Mouse (Mus musculus) Muller cell, postnatal 12 days (primary cell): ENCODE measurements at regions not wholly inside any gene's neighbourhood (a gene's known extent, or its start where the extent isn't known, plus 50 kb on each side); places are given as distances from the start of the nearest gene placed in this dataset.
"Not testable (repeated sequence)": the region's sequence is repeated elsewhere in the genome, so short reads cannot be mapped to it uniquely, and the experiment has no call there.

Experiments used
- DNase-seq: peaks from one replicate; pipeline ENCODE4 v3.0.0-alpha.2; 2015; ENCODE audit errors: inconsistent ontology term

GRCm38 (mm10) chr9:81312047-81312446 lies 321.6 kb downstream of the Htr1b start:
- no peak for DNase-seq

- DNase-seq: no peak
Measured at GRCm38 (mm10) chr9:81308532-81309191, 325.0 kb downstream of the Htr1b start.

DNA sequence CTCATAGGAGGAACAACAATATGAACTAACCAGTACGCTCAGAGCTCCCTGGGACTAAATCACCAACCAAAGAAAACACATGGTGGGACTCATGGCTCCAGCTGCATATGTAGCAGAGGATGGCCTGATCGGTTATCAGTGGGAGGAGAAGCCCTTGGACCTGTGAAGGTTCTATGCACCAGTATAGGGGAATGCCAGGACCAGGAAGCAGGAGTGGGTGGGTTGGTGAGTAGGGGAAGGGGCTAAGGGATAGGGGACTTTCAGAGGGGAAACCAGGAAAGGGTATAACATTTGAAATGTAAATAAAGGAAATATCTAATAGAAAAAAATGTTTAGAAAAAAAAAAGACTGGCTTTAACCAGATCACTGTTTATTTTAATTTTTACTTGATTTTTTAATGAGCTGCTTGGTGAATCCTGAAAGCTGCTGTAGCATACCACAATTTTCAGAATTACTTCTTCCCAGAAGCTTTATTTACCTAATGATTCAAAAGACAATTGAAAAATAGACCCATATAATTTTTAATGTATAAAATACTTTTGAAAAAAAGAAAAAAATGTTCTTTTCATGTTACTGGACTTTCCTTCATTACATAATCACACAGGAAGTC lies 328.1 kb downstream of the Htr1b start:
- no peak for DNase-seq

DNA sequence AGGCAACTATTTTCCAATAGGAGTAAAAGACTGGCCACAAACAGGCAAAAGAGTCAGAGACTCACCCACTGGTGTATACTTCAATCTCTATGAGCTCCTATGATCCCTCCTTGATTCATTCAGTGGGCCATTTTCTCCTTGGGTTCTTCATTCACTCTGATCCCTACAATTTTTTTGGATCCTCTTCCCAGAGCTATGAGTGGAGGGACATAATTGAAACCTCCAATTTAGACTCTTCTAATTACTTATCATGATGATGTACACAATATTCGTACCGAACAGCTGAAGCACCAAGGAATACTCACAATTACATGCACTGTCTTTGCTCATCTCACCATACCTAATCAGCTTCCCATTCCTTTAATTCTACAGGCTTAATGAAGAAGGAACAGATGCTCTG lies 357.9 kb downstream of the Htr1b start:
- peak; percentile 27 for DNase-seq

GRCm38 (mm10) chr9:81275336-81275735 lies 358.3 kb downstream of the Htr1b start:
- DNase-seq: no peak

DNA sequence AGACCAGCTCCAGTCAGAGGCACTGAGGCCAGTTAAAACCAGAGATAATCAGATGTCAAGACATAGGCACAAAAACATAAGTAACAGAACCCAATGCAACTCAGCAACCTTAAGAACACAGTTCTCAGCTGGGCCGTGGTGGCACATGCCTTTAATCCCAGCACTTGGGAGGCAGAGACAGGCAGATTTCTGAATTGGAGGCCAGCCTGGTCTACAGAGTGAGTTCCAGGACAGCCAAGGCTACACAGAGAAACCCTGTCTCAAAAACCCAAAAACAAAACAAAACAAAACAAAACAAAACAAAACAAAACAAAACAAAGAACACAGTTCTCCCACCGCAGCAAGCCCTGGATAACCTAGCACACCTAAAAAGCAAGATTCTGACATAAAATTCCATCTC lies 408.7 kb downstream of the Htr1b start:
- not testable (repeated sequence) for DNase-seq

- DNase-seq: no peak
Measured at GRCm38 (mm10) chr9:81217938-81218337, 415.7 kb downstream of the Htr1b start.

GRCm38 (mm10) chr9:81215601-81216141 lies 418.0 kb downstream of the Htr1b start:
- peak; percentile 42 for DNase-seq

DNA sequence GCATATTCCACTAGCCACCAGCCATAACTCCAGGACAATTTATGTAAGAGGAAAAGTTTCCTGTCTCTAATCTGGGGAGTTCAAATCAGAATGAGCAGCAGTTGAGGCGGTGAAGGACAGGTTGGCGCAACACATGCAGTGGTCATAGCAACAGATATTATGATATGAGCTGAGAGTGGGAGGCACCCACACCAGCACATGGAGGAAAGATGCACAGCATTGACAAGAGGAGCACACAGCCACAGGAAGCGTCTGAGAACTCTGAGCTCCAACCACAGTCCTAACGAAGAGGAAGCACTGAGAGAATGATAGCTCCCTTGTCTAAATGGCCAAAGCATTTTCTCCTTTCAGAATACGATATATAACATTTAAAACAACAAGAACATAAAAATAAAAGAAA lies 418.9 kb downstream of the Htr1b start:
- DNase-seq: no peak

GRCm38 (mm10) chr9:81192643-81193042 lies 441.0 kb downstream of the Htr1b start:
- no peak for DNase-seq
